Mouse (Mus musculus): ENCODE results near the gene Bola2.

DNA sequence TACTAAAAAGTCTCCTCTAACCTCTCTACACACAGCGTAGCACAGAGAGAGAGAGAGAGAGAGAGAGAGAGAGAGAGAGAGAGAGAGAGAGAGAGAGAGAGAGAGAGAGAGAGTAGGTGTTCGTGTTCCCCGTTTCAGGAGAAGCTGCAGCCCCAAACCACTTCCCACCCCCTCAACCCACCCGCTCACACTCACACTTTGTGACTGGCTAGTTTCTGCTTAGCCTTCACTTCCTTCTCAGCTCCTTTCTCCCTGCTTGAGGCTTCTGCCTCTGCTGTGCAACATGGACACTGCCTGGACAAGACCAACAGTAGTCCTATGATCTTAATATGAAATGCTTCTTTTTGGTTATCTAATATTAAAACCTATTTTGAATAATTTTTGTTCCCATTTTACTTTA lies 15.1 kb downstream of the Bola2 start:
- TF ChIP-seq POLR2A (IDR thresholded peaks at IDR 0.05; ENCODE audit: insufficient read depth, low read depth, low read length), result no peak
- no peak for TF ChIP-seq CTCF (IDR thresholded peaks at IDR 0.05; ENCODE audit: insufficient read depth, low read depth, low read length)

All from olfactory bulb, adult 2 months (tissue).